Mouse (Mus musculus) embryo, embryonic 10.5 days (tissue): ENCODE data around the gene Senp1.

Experiments
- DNase-seq: peaks from one replicate; pipeline ENCODE4 v3.0.0-alpha.2; 2015; ENCODE audit warnings: low spot score

Gene Senp1

DNA sequence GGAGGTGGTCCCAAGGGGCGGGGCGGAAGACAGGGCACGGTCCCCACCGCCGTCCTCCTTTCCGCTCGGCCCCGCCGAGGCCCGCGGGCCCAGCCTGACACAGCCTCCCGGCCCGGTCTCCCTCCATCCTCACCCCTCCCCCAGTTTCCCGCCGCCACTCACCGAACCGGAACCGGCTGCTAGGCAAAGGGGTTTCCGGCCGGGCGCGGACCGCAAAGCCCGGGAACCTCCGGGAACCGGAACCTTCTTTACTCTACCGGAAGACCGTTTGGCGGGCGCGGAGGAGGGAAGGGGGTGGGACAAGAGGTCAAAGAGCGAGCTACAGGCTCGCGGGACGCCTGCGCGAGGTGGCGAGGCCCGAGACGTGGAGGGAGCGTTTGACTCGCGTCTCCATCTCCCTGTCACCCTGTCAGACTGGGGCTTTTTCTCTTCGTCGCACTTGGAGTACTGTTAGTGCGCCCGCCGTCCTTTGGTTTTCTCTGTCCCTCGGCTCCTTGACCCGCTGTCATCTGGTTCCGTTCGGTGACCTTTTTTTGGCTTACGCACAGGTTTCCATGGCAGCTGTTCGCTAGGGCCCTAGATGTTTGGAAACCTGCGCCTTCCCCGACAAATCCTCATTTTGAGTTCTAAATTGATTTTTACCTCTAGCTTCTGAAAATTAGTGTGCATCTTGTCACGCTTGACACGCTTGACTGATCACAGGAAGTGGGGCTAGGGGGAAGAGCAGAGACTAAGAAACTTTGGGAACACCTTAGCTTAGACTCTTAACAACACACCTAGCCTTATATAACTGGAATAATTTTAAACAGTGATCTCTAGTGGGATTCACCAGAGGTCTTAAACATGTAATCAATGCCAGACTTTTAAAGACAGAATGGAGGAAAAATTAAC, at the start of gene Senp1:
Gene Senp1, minus strand, starts transcription at position 624 of the 891 bp plus-strand sequence.
- peak; percentile 92 for DNase-seq

DNA sequence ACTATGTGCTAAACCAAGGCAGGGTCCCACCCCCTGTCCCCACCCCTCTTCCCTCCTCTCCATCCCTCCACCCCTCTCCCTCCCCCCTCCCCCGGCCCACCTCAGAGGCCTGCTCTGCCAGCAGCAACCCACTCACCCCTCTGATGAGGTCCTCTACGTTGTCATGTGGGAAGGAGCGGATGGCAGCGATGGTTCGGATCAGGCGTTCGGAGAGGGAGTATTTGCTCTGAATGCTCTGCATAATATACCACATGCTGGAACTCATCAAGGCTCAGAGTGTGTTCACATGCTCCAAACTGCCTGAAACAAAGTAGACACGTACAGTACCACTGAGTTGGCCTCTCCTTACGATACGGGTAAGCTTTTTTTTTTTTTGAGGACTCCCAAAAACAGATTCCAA, 49.0 kb upstream of the Senp1 start:
- DNase-seq, result no peak

DNA sequence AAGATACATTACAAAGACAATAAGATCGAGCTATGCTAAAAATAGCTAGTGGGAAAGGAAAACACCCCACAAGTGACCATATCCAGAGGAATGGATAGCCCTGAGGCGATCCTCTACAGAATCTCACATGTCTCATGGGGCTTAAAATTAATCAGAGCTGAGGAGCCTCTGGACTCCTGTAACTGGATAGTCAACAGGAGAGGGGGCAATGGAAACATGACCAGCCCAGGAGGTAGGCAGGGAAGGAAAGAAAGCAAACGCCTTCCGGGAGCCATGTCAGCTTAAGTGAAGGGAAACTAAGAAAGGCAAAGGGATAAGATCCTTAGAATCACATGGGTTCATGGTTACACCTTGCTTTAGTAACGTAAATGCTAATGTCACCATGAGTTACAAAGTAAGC, 47.3 kb upstream of the Senp1 start:
- no peak for DNase-seq

DNA sequence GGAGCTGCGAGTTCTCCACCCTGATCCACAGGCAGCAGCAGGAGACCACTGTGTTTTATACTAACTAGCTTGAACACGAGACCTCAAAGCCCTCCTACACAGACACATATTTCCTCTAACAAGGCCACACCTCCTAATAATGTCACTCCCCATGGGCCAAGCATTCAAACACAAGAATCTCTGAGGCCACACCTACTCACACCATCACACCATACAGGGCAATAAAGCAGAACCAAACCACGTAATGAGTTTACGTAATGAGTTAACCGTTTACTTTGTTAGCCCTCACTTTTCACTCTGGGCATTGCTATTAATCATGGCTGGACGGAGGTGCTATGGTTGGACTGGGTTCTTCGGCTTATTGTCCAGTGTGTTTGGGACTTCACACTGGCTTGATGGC, 46.2 kb upstream of the Senp1 start:
- no peak for DNase-seq

DNA sequence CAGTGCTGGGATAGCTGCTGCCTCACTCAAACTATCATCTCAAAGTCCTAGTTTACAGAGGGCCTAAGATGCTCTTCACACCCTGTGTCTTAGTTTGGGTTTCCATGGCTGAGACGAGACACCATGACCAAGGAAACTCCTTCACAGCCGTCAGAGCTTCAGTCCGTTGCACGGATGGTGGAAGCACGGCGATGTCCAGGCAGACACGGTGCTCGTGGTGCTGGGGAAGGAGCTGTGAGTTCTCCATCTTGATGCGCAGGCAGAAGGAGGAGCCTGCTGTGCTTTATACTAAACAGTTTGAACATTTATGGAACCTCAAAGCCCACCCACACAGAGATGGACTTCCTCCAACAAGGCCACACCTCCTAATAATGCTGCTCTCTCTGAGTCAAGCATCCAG, 43.3 kb upstream of the Senp1 start:
- DNase-seq, result no peak

DNA sequence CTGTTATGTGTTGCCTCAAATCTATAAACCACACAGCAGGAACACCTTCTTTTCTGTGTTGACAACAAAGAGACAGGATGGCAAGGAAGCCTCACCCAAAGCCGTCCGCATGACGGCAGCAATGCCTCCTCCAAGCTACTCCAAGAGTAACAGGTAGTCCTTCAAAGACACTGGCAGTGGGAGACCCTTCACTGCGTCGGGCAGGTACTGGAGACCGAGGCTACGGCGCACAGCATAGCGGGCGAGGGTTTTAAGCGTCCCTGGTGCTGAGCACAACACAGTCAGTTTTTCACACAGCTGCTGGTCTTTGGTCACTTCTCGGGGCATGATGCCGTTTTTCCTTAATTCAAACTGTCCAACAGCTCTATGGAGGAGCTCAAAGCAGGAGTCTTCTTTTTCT, 42.1 kb upstream of the Senp1 start:
- DNase-seq, result no peak

DNA sequence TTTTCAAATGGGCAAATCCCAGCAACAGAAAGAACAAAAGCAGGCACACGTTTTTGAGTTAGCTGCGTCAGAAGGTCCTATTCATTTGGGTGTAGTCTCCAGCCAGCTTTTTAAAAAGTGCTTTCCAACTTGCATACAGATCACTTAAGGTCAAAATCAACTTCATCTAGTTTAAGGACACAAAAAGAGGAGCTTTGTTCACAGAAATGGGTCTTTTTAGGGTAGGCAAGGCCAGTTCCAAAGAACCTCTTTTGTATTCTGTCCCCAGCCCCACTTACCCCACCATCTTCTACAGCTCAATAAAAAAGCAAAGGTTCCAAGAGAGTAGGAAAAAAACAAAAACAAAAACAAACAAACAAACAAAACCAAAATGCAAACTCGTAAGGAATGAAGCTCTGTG, 41.1 kb upstream of the Senp1 start:
- DNase-seq, result no peak

DNA sequence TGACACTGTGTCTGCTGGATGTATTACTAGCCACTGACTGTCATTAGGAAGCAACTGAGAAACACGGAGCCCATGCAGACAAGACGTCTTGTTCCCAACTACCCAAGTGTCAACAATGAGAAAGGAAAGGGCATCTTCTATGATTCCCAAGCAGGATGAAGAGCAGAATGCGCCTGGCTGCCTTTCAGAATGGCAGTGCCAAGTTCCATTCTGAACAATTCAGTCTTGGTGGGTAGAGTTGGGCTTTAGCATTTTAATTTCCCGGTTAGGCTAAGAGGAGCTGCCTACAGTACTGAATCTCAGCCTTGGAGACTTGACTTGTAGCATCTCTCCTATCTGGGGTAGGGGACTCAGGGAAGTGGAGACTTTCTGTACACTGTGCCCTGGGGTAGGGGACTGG, 40.5 kb upstream of the Senp1 start:
- DNase-seq, result no peak

DNA sequence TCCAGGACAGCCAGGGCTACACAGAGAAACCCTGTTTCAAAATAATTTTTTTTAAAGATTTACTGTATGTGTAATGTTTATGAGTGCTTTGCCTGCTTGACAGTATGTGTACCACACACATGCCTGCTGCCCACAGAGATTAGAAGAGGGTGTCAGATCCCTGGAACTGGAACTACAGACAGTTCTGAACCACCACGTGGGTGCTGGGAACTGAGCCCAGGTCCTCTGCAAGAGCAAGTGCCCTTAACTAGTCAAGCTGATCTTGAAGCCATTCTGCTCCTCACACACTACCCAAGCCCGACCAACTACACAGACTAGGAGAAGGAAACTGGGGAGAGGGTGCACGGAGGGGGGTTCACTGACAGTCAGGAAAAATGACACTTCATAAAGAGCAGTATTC, 39.9 kb upstream of the Senp1 start:
- DNase-seq, result no peak

DNA sequence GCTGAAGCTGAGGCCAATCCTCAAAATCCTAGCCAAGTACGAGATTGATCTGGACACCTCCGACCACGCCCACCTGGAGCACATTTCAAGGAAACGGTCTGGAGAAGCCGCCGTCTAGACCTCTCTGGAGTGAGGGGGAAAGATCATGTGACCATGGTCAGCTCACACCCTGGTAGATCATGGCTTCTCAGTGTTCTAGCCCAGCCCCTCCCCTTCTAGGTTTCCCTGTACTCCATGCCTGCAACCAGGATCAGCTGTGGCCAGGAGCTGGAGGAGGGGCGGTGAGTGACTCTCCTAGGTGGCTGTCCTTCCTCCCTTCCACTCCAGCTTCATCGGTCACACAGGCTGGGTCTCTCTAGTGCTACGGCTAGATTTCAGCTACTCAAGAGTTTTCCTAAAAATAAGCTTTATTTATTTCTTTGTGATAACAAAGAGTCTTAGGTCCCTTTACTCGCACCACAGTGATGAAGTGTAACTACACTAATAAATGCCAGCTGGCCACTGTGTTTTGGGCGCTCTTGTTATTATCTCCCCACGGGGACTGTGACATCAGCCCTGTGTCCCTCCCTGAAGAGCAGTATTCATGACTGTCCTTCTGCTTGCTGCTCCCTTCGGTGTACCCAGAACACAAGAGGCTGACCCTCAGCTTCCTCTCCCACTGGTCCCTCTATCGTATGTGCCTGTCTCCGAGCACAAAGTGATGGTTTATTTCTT, 38.6 kb upstream of the Senp1 start:
- no peak for DNase-seq

DNA sequence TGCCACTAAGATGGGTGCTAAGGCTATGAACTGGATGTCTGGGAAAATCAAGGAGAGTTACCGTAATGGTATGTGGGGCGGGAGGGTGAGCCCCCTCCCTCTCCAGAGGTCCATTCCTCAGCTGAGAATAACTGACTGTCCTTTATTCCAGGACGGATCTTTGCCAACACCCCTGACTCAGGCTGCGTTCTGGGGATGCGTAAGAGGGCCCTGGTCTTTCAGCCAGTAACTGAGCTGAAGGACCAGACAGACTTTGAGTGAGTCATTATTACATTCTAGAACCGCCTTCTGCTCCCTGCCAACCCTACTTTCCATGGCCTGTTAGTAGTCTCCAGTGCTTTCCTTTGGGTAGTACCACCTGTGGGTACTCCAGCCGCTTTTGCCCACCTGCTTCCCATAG, 37.9 kb upstream of the Senp1 start:
- no peak for DNase-seq

DNA sequence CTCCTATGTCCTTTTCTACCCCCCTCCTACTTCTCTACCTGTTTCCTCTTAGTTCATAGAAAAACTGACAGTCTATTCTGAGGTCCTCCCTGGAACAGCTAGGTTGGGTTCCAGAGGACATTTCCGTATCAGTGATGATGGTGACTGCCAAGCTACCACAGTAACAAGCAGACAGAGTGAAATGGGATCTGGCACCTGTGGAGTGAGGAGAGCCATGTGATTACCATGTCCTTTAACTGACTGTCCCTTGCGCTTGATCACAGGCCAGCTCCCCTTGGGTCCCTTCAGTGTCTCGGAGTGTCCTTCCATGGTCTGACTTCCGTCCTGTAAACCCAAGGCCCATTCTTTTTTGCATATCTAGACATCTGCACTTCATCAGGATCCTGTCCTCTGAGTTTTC, 37.5 kb upstream of the Senp1 start:
- DNase-seq, result no peak

DNA sequence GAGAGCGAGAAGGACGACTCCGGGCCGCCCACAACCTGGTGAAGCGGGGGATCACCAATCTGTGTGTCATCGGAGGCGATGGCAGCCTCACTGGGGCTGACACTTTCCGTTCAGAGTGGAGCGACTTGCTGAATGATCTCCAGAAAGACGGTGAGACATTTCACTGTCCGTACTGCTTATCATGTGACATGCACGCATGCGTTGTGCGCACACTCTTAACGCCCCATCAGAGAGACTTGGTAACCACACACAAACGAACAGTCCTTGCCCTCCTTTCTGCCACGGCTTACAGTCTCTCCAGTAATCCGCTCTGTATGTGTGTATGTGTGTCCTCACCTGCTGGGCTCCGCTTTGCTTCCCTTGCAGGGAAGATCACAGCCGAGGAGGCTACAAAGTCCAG, 27.3 kb upstream of the Senp1 start:
- DNase-seq, result no peak

DNA sequence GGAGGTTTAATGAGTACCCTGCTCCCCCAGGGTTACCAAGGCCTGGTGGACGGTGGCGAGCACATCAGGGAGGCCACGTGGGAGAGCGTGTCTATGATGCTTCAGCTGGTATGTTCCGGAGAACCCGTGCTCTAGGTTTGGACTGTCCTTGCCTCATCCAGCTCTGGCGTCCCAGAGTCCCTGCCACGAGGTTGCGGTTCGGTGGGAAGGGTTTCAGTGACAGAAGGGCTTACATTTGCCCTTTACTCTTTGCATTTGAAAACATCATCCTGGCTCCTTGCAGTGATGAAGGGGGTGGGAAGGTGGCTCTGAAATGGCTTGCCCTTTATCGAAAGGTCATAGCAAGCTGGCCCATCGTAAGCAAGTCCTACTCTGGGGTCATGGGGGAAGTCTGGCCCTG, 25.8 kb upstream of the Senp1 start:
- DNase-seq, result no peak

DNA sequence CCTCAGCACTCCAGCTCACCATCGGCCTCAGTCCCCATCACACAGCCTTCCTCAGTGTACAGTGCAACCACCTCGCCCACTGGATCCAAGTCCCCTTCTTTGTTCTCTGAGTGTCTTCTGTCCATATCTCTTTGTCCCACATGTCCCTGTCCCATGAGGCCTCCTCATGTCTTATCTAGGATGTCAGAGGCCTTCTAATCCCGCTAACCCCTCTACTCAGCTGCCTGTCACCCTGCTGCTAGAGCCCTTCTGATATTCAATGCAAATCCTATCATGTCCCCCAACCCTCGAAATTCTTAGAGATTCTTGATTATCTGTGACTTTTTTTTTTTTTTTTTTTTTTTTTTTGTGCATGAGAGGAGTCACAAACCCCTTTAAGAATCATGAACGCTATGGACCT, 22.7 kb upstream of the Senp1 start:
- DNase-seq, result no peak

DNA sequence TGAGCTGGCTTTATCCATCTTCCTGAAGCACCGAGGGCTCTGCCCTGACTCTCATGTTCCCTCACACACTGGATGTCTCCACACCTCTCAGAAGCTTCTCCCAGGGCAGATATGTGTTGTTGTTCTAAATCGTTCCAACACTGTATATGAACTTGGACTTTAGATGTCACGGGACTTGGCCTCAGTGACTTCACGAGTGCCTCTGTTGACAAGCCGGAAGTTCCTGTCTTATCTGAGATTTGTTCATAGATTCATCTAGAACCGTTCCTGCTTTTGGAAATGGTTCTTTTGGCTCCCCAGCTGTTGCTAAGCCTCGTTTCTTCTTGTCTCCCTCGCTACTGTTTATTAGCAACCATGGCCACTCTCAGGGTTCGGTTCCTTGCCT, 22.2 kb upstream of the Senp1 start:
- no peak for DNase-seq

DNA sequence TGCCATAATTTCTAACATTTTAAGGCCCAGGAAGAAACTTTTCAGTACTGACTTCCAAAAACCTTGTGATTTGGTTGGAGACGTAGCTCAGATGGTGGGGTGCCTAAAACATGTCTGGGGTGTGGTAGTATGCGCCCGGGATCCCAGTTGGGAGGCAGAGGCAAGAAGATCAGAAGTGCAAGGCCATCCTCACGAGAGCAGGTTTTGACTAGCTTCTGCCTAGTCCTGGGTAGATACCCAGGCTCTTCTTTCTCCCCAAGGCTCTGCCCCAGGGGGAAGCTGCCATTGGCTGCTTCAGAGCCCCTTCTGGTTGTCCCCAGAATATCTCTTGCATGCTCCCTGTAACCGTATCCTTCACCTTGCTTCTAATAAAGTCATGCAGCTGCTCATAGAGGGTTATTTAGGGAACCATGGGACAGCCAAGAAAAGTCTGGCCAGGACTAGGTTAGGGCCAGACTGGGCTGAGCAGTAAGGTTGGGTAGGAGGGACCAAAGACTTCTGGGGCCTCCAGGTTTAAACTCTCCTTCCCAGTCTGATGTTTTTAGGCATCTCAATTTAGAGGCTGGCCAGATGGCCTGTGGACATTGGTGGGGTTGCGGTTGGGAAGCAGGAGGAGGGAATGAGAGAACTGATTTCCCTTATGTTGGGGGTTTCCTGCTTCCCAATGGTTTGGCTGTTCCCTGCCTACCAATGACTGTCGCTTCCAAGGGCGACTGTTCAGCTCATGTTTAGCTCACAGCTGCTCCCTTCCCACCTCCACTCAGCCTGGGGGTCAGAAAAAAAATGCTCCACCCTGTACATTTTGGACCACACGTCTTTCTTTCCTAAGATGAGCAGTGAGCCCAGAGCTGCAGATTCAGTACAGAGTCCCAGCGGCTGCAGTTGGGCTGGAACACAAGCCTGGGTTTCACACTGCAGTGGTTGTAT, 21.6 kb upstream of the Senp1 start:
- no peak for DNase-seq

DNA sequence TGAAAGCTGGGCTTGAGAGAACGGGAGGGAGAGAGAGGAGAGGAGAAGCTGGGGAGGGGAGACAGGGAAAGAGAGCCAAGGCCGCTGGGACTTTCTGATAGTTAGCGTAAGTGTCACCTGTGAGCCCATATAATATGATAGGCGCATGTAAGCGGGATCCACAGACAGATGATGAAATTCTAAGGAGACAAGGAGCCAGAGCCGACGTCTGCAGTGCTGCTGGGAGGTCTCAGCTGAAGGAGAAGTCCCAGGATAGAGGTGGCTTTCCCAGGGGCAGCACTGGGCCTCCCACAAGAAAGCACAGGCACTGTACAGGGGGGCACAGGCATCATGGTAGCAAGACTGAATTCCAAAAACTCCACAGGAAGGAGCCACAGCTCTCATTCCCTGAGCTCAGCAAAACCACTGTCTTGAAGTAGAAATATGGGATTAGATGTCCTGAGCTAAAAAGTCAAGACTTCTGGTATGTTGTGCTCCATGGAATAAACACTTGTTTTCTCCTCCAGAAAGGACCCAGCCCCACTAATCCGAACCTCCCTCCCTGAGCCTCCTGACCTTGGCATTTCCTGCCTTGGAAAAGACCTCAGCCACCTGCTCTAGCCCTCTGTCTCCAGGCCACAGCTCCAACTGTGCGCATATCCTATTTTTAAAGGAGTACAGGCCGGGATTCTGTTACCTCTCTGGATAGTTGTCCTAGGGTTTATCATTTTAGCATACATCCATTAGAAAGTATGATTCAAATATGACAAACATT, 20.7 kb upstream of the Senp1 start:
- no peak for DNase-seq

DNA sequence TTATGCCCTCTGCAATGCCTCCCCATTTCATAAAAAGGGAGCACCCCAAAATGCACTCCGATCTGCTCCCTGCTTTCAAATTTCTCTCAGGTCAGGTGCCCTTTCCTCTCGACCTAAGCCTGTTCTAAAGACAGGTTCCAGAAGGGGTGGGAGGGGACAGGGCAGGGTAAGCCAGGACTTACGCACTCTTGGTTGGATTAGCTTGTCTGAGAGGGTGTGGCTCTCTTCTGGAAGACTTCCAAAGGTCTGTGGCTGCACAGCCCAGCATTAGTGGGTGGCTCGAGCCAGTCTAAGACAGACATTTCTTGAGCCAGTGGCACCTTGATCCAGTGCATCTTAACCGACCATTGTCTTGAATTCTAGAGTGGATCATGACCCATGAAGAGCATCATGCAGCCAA, 18.2 kb upstream of the Senp1 start:
- no peak for DNase-seq

DNA sequence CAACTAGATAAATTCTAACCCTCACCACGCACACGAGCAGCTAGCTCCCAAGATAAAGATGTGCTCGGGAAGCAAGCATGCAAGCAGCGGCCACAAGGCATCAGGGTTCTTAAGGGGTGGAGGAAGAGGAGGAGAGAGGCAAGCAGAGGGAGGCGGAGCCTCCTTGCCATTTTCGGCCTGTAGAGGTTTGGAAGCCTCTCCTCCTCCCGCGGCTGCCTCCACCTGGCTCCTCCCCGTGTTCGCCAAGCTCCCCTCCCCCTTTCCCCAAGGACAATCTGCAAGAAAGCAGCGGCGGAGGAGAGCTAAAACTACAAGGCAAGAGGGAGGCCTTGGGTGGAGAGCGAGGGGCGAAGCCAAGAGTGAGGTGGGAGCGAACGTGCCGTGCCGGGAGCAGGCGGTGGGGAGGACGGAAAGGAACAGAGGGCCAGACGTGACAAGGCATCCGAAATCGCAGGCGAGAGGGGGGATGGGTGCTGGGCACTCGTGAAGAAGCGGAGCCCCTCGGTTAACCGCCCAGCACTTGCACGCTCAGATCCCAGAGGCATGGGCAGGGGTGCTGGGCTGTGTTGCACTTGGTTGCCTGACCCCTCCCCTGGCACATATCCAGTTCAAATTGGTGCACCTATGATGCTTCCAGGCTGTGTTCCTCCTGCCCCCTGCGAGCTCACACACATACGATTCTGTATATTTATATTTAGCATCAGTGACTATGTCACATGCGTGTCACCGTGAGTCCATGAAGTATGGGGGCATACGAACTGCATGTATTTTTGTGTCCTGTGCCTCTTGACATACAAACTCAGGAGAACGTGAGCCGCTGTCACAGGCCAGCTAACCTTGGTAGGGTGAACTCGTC, 15.0 kb upstream of the Senp1 start:
- peak; percentile 92 for DNase-seq
